Mouse (Mus musculus) heart, postnatal 4 days (tissue): ENCODE results near the gene Dock9. TPM values are rescaled to one million over a fixed set of nuclear protein-coding genes. Genes with fewer than 3 reads are reported as not detected.

ENCODE experiments used
- DNase-seq: peaks from one replicate; pipeline ENCODE4 v3.0.0; 2021
- total RNA-seq, 2 experiments: library from RNA; stranded (reverse); gene quantifications; 2 replicates each; pipeline ENCODE4 v1.2.3; 2021

Dock9 gene
- total RNA-seq, result 10 to 100 TPM; 28.5 to 30.9 TPM

GRCm38 (mm10) chr14:121797457-121798410, at the start of gene Dock9:
TSS of gene Dock9 (minus strand) at chr14:121797837.
- peak; percentile 85 for DNase-seq

DNA sequence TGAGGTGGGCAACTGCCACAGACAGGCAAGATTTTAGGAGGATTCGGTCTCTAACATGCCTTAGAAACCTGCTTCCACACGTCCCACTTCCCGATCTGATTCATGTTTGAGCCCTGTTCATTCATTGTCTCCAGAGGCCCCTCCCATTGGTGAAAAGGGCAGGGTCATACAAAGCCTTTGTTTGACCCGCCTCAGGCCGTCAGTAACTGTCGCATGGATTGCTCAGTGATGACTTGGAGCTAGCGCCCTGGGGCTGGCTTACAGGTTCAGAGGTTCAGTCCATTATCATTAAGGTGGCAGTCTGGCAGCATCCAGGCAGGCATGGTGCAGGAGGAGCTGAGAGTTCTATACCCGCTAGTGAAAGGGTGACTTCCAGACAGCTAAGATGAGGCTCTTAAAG, 46.8 kb upstream of the Dock9 start:
- DNase-seq, result no peak

- DNase-seq, result no peak
These were observed 42.6 kb upstream of the Dock9 start for GRCm38 (mm10) chr14:121840217-121840616.

DNA sequence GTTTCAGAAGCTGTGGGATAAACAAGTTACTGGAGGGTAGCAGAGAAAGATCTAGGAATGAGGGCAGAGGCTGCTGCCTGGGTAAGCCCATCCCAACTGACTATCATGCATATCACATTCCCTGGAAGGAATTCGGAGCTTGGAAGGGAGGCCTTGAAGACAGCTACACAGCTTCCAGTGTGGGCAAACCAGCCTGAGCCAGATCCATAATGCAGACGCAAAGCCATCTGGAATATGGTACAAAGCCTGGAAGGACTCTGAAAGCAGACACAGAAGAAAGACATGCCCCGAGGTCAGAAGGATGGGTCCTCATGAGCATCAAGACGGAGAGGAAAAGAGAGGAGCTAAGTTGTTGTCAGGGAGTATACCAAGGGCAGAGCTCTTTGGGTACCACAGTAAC, 40.5 kb upstream of the Dock9 start:
- DNase-seq, result no peak

DNA sequence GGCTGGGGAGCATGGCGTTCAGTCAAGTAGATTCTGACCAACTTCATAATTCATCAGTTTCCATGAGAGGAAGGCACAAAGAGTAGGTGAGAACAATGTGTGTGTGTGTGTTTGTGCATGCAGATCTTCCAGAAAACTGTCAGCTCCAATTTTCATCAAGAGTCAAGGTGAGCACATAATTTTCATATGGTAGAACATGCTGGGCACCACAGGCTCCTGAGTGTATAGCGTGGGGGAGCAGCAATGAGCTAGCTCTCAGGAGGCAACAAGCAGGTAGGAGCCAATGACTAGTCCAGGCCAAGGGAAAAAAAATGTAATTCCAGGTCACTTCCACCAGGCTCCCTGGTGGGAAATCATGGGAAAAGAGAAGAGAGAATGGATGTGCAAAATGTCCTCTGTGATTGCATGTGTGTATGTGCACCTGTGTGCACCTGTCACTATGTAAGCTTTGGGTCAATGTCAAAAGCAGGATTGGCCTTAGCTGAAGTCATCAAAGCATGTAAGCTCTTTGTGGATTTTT, 35.4 kb upstream of the Dock9 start:
- no peak for DNase-seq

- no peak for DNase-seq
These were observed 32.3 kb upstream of the Dock9 start for GRCm38 (mm10) chr14:121829816-121830442.

- no peak for DNase-seq
These were observed 29.5 kb upstream of the Dock9 start for GRCm38 (mm10) chr14:121827091-121827490.

- DNase-seq, result no peak
These were observed 28.1 kb upstream of the Dock9 start for GRCm38 (mm10) chr14:121825521-121826445.

DNA sequence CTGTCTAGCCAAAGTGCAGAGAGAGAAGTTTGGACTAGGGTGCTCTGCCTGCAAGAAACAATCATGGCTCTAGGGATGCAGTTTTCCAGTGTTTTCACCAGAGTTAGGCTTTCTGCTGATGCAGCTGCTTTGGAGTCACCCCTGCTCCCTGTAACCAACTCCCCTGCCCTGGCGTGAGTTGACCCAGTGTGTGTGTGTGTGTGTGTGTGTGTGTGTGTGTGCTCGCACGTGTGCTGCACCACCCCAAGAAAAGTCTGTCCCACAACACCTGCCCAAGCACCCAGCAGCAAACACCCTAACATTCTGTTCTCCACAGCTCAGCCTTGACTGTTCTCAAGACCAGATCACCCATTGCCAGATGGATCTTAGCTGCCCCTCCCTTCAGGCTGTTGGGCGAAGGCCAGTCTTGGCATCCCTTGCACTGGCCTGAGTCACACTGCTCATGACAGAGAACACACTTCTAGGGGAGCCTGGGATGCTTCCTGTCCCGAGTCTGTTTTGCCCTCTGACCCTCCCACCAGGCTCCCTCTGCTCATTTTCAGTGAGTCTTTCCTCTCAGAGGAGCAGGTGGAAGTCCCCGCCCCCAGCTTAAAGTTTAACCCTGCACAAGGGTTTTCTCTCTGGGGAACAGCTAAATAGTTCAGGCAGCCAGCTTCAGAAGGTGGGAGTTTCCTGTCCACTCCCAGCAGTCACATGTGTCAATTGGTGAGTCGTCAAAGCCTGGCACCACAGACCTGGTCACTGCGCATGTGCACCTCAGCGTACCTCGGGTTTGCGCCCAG, 26.9 kb upstream of the Dock9 start:
- DNase-seq, result peak; percentile 73

GRCm38 (mm10) chr14:121822997-121823396, 25.4 kb upstream of the Dock9 start:
- DNase-seq, result no peak

DNA sequence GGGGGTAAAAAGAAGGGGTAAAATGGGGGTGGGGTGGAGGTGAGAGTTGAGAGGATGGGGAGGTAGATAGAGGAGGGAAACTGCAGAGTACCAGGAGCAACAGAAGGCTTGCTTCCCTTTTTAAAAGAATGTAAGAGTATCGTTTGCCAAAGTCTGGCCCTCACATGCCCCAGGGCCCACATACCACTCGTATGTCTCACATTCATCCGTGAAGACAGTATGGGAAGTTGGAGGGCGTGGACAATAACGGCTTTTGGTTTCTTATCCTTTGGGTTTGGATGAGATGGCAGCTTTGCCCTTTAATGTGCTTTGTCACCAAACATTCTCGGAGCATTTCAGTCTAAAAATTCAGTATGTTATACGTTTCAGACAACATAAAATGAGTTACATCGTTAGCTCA, 24.9 kb upstream of the Dock9 start:
- DNase-seq, result no peak

DNA sequence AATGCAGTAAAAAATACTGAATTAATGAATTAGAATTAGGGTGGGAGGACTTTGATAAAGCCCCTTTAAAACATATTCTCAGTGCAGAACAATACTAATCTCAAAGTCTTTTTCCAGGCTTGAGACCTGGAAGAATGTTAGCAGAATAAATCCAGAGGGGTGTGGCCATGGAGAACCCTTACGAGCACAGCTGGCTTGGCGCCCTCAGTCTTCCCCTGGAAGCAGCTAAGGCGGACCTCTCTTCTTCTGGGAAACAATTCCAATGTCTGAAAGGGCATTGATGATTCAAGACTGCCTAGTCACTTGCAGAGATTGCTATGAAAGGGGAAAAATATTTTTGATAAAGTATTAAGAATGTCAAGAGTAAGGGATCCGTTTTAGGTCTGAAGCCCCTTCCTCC, 9.2 kb upstream of the Dock9 start:
- DNase-seq, result peak; percentile 24

DNA sequence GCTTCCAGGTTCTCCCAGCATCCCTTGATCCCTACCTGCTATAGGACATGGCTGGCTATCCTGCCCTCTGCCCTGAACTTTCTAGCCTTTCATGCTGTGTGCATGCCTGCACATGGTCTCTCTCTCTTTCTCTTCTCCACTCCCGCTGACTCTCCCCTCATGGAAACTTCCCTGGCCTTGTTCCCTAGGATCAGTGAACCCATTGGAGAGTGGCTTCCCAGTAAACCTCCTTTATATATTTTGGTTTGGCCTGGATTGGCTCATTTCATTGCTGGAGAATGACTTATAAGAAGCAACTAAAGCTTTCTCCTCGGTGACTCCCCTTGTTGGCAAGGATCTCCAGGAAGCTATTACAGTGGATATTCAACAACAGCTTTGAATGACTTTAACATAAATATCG, 8.7 kb upstream of the Dock9 start:
- DNase-seq, result no peak

DNA sequence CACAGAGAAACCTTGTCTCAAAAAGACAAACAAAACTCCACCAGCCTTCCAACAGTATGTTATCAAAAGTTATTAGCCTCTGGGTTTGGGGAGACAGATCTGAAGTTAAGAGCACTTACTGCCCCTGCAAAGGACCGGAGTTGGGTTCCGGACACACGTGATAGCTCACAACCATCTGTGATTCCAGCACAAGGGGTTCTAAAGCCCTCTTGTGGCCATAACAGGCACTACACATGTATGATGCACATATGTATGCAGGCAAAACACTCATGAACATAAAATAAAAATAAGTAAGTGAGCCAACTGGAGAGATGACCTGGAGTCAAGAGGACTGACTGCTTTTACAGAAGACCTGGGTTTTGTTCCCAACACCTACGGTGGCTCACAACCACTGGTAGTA, 6.8 kb upstream of the Dock9 start:
- DNase-seq, result no peak

DNA sequence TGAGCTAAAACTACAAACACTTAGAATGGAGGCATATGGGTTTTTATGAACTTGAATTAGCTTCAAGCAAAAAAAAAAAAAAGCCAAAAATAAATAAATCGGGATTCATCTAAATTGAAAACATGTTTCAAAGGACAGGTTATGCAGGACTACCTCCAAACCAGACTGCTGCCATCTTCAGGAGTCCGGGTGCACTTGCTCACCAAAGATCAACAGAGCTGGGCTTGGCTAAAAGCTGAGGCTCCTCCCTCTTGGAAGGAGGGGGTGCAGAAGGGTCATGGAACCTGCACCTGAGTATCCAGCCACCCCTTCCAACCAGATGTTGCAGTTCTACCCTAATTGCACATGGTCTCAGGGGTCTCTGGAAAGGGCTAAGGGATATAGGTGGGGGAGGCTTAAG, 3.3 kb upstream of the Dock9 start:
- peak; percentile 38 for DNase-seq

GRCm38 (mm10) chr14:121799112-121799511, 1.5 kb upstream of the Dock9 start:
- no peak for DNase-seq

- DNase-seq, result peak; percentile 88
These were observed 768 bp upstream of the Dock9 start for GRCm38 (mm10) chr14:121798411-121798799.

GRCm38 (mm10) chr14:121796571-121797456, 823 bp downstream of the Dock9 start:
- DNase-seq, result no peak

DNA sequence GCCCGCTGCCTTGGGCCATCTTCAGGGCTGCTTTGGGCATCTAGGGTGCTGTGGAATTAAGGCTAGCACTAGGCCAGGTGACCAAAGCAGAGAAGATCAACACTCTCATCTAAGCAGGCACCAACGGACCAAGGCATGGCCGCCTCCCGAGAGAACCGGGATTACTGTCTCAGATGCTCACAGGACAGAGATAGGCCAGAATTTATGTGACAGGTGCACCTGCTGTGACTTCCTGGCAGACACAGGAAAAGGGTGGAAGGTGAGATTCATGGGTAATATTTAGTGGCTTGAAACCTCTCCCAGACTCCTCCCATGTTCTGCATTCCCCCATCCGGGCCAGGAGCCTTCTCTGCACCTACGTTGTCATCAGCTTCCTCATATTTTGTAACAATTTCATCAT, 2.1 kb downstream of the Dock9 start:
- no peak for DNase-seq

GRCm38 (mm10) chr14:121793639-121794038, 4.0 kb downstream of the Dock9 start:
- no peak for DNase-seq

GRCm38 (mm10) chr14:121791935-121792334, 5.7 kb downstream of the Dock9 start:
- DNase-seq, result no peak
